Mouse (Mus musculus) stomach, embryonic 16.5 days (tissue): ENCODE data around the gene Sds. TPM values are rescaled to one million over a fixed set of nuclear protein-coding genes. Genes with fewer than 3 reads are reported as not detected.

Experiments
- ATAC-seq: fragments of 200-750 bp; cut with Nextera tagmentation; 2 replicates; pipeline ENCODE4 v1.8.0; 2017; ENCODE audit warnings: moderate number of reproducible peaks, moderate TSS enrichment; ENCODE audit not compliant: insufficient read depth, low FRiP score
- H3K27ac ChIP-seq: fragments of 300-500 bp; sonication (generic); 2 replicates; pipeline ENCODE4 v1.5.1; 2014; ENCODE audit warnings: low read length
- H3K27me3 ChIP-seq: fragments of 300-500 bp; sonication (generic); 2 replicates; pipeline ENCODE4 v1.6.1; 2014; ENCODE audit warnings: low read length, control low read depth, mixed read lengths; ENCODE audit not compliant: control insufficient read depth, insufficient read depth
- H3K36me3 ChIP-seq: fragments of 300-500 bp; sonication (generic); 2 replicates; pipeline ENCODE4 v1.6.1; 2014; ENCODE audit warnings: low read length; ENCODE audit not compliant: control insufficient read depth, insufficient read depth
- H3K4me1 ChIP-seq: fragments of 300-500 bp; sonication (generic); 2 replicates; pipeline ENCODE4 v1.6.1; 2014; ENCODE audit warnings: low read length, control low read depth, mixed read lengths; ENCODE audit not compliant: control insufficient read depth, insufficient read depth
- H3K4me2 ChIP-seq: fragments of 300-500 bp; sonication (generic); 2 replicates; pipeline ENCODE4 v1.6.1; 2014; ENCODE audit warnings: low read depth, low read length, mixed read lengths
- H3K4me3 ChIP-seq: fragments of 300-500 bp; sonication (generic); replicated peaks from 2 replicates; pipeline ENCODE4 v1.5.1; 2014; ENCODE audit warnings: mild to moderate bottlenecking, low read length
- H3K9ac ChIP-seq: fragments of 300-500 bp; sonication (generic); 2 replicates; pipeline ENCODE4 v1.6.1; 2014; ENCODE audit warnings: low read length
- H3K9me3 ChIP-seq: fragments of 300-500 bp; sonication (generic); replicated peaks from 2 replicates; pipeline ENCODE4 v1.6.1; 2016; ENCODE audit warnings: low read length, control low read depth; ENCODE audit not compliant: control insufficient read depth
- WGBS: fragments of 180-500 bp; shearing (Covaris S2); extraction: QIAGEN DNeasy Blood & Tissue Kit; methylation state at CpG from one replicate; pipeline ENCODE4 v1.1.7; 2014; 5-methylcytosine and 5-hydroxymethylcytosine counted together
- polyA plus RNA-seq: library from polyadenylated mRNA; unstranded; fragments of >200 nt; fragmentation: Nextera tagmentation; extraction: Ambion mirVana; gene quantifications from 2 replicates; pipeline ENCODE4 v1.2.1, GENCODE M21; 2015

Gene Sds
- polyA plus RNA-seq, 1 experiment from 2014 or later, result 0.18 TPM

DNA sequence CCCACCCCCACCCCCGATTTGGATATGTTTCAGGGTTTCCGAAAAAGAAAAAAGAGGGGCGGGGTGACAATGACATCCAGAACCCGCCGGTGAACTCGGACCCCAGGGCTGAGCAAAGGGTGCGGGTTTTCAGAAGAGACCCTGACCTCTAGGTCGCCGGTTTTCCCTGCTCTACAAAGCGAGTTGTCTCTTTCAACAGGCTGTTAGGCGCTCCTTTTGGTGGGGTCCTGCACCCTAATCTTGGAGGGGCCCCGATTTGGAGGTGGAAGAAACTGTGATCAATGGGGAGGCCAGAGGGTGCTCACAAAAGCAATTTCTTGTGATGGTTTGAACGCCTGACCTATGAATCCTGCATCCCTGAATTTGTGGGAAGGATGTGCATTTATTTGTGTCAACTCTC is 37.9 kb upstream of the Sds start:
- no peak overlapping the region for H3K27ac ChIP-seq

DNA sequence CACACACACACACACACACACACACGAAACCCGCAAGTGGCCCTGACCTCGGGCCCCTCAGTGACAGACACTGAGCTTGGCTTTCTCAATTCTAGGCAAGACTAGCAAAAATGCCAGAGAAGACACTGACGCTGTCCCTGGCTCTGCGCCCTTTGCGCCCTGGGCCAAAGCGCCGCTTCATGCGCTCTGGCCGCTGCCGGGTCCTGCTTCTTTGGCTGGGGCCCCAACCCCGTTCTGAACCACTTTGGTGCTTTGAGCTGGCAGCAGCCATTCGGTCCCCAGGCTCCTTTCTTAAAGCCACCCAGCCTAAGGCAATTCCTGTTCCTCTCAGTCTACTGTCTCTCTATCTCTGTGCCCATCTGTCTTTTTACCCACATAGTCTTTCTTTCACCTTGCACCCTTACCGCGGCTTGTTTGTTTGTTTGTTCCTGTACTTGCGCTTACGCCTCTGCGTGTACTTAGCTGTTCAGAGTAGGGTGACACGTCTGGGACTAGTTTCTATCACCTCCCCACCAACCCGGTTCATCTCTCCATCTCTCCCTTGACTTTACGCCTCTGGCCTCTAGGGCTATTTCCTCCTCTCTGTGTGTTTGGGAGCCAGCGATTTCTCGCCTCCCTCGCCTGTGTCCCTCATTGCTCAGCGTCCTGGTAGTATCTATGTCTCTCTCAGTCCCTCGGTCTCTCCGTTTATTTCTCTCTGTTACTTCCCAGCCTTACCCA is 37.2 kb upstream of the Sds start:
- Histone ChIP-seq H3K27me3 (peaks cover 68% of the 10 kb centered on the region), H3K27ac (no peak overlapping the region), H3K9me3 (no peaks in the 10 kb centered on the region; the same call in 1 of the 2 replicates), H3K36me3 (no peaks in the 10 kb centered on the region), H3K4me2 (no peak overlapping the region), H3K4me1 (peaks cover 14% of the 10 kb centered on the region), H3K4me3 (no peak overlapping the region), H3K9ac (no peak overlapping the region)
- no peak for ATAC-seq
- WGBS, result 6% methylated on average over 27 of the region's 27 CpGs

More for the DNA sequence above, 37.9 kb upstream of the Sds start:
- no peak overlapping the region for H3K4me2 ChIP-seq
- no peak overlapping the region for H3K9ac ChIP-seq
- no peak for ATAC-seq
- peaks cover 72% of the 10 kb centered on the region for H3K27me3 ChIP-seq
- H3K9me3 ChIP-seq, result no peaks in the 10 kb centered on the region; the same call in 1 of the 2 replicates
- H3K36me3 ChIP-seq, result no peaks in the 10 kb centered on the region
- H3K4me3 ChIP-seq, result no peak overlapping the region
- H3K4me1 ChIP-seq, result peaks cover 14% of the 10 kb centered on the region
- WGBS, result 1% methylated on average over 13 of the region's 13 CpGs

DNA sequence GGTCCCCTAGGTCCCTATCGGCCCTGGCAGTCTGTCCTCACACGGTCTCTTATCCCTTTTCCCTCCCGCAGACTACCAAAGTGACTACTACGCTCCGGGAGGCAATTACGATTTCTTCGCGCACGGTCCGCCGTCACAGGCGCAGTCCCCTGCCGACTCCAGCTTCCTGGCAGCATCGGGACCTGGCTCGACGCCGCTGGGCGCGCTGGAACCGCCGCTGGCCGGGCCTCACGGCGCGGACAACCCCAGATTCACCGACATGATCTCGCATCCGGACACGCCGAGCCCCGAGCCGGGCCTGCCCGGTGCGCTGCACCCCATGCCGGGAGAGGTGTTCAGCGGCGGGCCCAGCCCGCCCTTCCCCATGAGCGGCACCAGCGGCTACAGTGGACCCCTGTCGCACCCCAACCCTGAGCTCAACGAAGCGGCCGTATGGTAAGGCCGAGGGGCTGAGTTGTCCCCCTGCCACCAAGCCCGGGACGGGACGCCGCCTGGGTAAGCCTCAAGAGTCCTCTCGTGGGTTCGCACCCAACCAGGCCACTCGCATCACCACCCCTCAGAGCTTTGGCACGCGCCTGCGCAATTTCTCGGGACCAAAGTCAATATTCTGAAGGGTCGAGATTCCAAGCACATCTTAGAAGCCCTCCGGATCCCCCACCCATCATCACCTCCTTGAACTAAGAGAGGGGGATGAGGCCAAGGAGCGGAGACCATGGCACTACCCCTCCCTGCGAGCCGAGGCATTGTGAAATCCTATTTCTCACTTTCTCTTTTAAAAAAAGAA is 36.2 kb upstream of the Sds start:
- Histone ChIP-seq H3K4me3 (peak overlapping the region; percentile 33), H3K27ac (no peak overlapping the region), H3K36me3 (no peaks in the 10 kb centered on the region), H3K4me2 (peak overlapping the region; percentile 45), H3K9ac (no peak overlapping the region; the same call in 1 of the 2 replicates), H3K4me1 (peaks cover 14% of the 10 kb centered on the region), H3K9me3 (no peaks in the 10 kb centered on the region; the same call in 1 of the 2 replicates), H3K27me3 (peaks cover 63% of the 10 kb centered on the region)
- under 1% methylated on average over 61 of the region's 61 CpGs for WGBS
- no peak for ATAC-seq

DNA sequence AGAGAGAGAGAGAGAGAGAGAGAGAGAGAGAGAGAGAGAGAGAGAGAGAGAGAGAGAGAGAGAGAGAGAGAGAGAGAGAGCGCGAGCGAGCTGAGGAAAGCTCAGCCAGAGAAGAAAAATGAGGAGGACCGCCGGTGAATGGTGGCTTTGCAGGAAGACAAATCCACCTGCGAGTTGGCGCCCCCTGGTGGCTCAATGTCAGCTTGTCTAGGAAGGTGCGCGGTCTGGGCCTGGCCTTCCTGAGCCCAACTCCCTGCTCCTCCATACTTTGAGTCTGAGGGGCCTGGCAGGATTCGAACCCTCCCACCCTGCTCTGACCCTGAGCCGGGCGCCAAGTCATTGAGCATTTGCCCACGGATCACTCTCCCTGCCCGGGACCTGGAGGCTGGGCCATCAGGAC is 35.6 kb upstream of the Sds start:
- Histone ChIP-seq H3K4me1 (peaks cover 11% of the 10 kb centered on the region), H3K4me3 (peak overlapping the region; percentile 33), H3K9me3 (no peaks in the 10 kb centered on the region; the same call in 1 of the 2 replicates), H3K4me2 (peak overlapping the region; percentile 45), H3K27ac (no peak overlapping the region), H3K27me3 (peaks cover 56% of the 10 kb centered on the region), H3K36me3 (no peaks in the 10 kb centered on the region), H3K9ac (no peak overlapping the region)
- 5% methylated on average over 14 of the region's 14 CpGs for WGBS
- 0 out of 2 replicates have a peak, but pooled peaks have one; percentile 27 for ATAC-seq

DNA sequence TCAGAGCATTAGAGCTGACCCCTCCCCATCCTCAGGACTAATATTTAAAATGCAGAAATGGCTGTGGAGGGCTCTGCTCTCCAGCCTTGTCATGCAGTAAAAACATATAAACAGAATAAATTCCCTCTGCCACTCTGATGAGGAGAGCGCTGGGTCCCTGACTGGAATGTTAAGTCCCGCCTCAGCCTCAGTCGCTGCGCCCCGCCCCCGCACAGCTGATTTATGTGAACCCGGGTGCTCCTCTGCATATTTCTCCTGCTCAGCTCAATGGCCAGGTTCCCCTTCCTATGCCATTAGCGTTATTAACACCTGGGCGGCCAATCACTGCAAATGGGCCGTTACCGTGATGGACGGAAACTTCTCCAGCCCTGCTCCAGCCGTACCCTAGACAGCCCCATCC is 29.0 kb upstream of the Sds start:
- H3K27ac ChIP-seq, result no peak overlapping the region
- no peak for ATAC-seq
- no peaks in the 10 kb centered on the region for H3K9me3 ChIP-seq
- H3K4me2 ChIP-seq, result no peak overlapping the region
- 15% methylated on average over 13 of the region's 13 CpGs for WGBS
- no peak overlapping the region for H3K4me3 ChIP-seq
- H3K4me1 ChIP-seq, result no peaks in the 10 kb centered on the region
- H3K27me3 ChIP-seq, result peaks cover 11% of the 10 kb centered on the region; the same call in 1 of the 2 replicates
- no peak overlapping the region for H3K9ac ChIP-seq
- no peaks in the 10 kb centered on the region for H3K36me3 ChIP-seq

DNA sequence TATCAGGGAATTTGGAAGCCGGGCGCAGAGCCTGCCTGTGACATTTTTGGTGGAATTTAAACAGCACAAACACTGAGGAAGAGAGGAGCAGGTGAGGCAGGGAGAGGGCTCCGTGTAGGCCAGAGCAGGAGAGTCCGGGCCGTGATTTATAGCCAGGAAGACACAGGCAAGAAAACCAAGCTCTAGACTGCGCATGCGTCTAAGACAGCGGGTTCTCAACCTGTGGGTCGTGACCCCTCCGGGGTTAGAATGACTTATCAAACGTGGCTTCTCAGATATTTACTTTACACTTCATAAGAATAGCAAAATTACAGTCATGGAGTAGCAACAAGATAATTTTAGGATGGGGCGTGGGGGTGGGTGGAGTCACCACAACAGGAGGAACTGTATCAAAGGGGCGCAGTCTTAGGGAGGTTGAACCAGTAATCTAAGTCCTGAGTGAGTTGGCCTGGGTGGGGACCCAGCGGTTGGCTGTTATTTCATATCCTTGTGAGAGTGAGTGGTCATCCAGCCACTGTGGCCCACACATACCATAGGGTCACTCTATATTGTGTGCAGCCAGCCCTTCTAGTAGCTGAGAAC is 21.5 kb upstream of the Sds start:
- no peak overlapping the region for H3K4me2 ChIP-seq
- H3K36me3 ChIP-seq, result no peaks in the 10 kb centered on the region
- H3K27me3 ChIP-seq, result no peaks in the 10 kb centered on the region
- no peak overlapping the region for H3K9ac ChIP-seq
- peaks cover 6% of the 10 kb centered on the region; the same call in 1 of the 2 replicates for H3K4me1 ChIP-seq
- ATAC-seq, result no peak
- H3K9me3 ChIP-seq, result no peaks in the 10 kb centered on the region
- 28% methylated on average over 14 of the region's 14 CpGs for WGBS
- H3K4me3 ChIP-seq, result no peak overlapping the region
- H3K27ac ChIP-seq, result no peak overlapping the region

DNA sequence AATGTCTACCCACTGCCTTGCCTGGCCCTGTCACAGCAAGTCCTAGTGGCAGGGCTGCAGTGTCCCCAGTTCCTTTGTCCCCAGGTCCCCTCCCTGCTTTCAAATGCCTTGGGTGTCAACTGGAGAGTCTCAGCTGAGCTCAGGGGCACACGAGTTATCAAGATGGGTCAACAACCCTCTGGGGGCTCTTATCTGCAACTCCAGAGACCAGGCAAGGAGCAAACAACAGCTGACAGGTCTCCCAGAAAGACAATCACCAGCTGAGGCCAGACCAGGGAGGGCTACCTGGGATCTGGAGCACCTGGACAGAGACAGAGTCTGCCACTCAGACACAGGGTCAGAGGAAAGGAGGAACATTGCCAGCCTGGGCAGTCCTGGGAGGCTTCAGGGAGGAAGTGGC is 20.1 kb upstream of the Sds start:
- 0 out of 2 replicates have a peak, but pooled peaks have one; percentile 26 for ATAC-seq
- no peak overlapping the region for H3K9ac ChIP-seq
- peaks cover 6% of the 10 kb centered on the region; the same call in 1 of the 2 replicates for H3K4me1 ChIP-seq
- H3K27me3 ChIP-seq, result no peaks in the 10 kb centered on the region
- H3K36me3 ChIP-seq, result no peaks in the 10 kb centered on the region
- H3K4me2 ChIP-seq, result no peak overlapping the region
- no peak overlapping the region for H3K27ac ChIP-seq
- H3K4me3 ChIP-seq, result no peak overlapping the region
- no peaks in the 10 kb centered on the region for H3K9me3 ChIP-seq
- 8% methylated on average over 1 of the region's 1 CpGs for WGBS

DNA sequence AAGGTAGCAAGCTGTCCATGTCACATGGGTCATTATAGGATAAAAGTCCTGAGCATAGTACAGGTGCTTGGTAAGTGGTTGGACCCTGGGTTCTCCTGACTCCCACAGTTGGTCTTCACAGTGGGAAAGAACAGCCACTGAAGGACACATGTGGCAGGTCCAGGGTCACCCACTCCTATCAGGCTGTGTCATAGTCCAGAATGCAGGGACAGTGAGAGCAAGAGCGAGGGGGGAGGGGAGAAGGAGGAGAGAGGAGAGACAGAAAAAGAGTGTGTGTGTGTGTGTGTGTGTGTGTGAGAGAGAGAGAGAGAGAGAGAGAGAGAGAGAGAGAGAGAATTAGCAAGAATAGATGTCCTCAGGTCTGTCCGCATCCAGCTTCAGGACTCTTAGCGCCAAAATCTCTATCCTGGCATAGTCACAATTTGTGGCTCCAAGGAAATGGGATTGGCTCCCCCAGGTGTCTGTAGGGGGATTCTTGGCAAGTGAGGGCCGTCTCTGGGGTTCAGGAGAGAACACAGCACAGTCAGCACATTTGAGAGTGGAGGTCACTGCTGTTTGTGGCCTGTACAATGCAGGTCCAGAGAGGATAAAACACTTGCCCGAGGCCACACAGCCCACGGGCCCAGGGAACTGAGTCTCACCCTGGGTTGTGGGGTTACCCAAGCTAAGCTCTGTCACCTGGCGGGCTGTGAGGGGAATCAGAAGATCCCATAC is 19.3 kb upstream of the Sds start:
- Histone ChIP-seq H3K9ac (no peak overlapping the region), H3K4me2 (no peak overlapping the region), H3K27ac (no peak overlapping the region), H3K4me1 (peaks cover 6% of the 10 kb centered on the region; the same call in 1 of the 2 replicates), H3K4me3 (no peak overlapping the region), H3K27me3 (no peaks in the 10 kb centered on the region), H3K36me3 (no peaks in the 10 kb centered on the region), H3K9me3 (no peaks in the 10 kb centered on the region)
- no peak for ATAC-seq
- 49% methylated on average over 7 of the region's 7 CpGs for WGBS
